Comparison of ENCODE assay signal across 19 mouse cellular contexts in genomic region chr14:57301600-57302230, GRCm38 (mm10).
DNase-seq lines count a peak whose midpoint lies in the region.
"Had no signal": no experiment of that assay in that cellular context is flagged by ENCODE, and none has a peak within 500 bp of the region (broad histone marks: within the 10 kb centered on the region; RNA-seq: fewer than 3 reads in every experiment).

No protein-coding gene starts in this region.

- peak; percentile 40 for DNase-seq in left cerebral cortex, adult 11 months (ENCODE audit: low spot score)
- no peak for DNase-seq in left cerebral cortex, postnatal 4 days
- peak; percentile 89 for DNase-seq in brain, adult 2 months (ENCODE audit: low read depth, low spot score)
- peak; percentile 25 for DNase-seq in frontal cortex, postnatal 14 days (ENCODE audit: low spot score in 2 of 2)
- peak; percentile 27 to 50 for DNase-seq in left cerebral cortex, postnatal 36 days (ENCODE audit: low spot score in 2 of 2)
- no peak for DNase-seq in ovary, adult 18-20 months (ENCODE audit: low spot score)
- no peak for DNase-seq in urinary bladder, postnatal 4 days (ENCODE audit: low spot score in 2 of 2)
- no peak for DNase-seq in kidney, postnatal 25 days
- DNase-seq: adrenal gland, adult 2 months; cerebellum, adult 11-12 months; cerebellum, postnatal 14 days; gastrocnemius, postnatal 25 days; heart, adult 2 months; heart, postnatal 14 days; kidney, adult 11 months; liver, embryonic 13.5 days; lung, embryonic 14.5 days; spleen, adult 18-20 months; thymus, postnatal 25 days had no signal

- intact Hi-C loops in left cerebral cortex, postnatal 4 days (cut with DNase I): no loop called here
- intact Hi-C loops in left cerebral cortex, postnatal 36 days (cut with DNase I): no loop called here

Comparison
In these comparisons a context has a peak if more than half of its experiments do, and no peak if none do; other contexts are left out.
1. DNase-seq: peak in left cerebral cortex, adult 11 months (single experiment), brain, adult 2 months (single experiment), frontal cortex, postnatal 14 days (2 of 2) and left cerebral cortex, postnatal 36 days (2 of 2); none in left cerebral cortex, postnatal 4 days (single experiment), ovary, adult 18-20 months (single experiment), urinary bladder, postnatal 4 days (0 of 2) and kidney, postnatal 25 days (0 of 2).